Mouse (Mus musculus): ENCODE data around the gene Kalrn.

The Kalrn gene

GRCm38 (mm10) chr16:34430131-34430530, 143.2 kb downstream of the Kalrn start:
- no peak for DNase-seq (ENCODE audit: low spot score in 2 of 2)

DNA sequence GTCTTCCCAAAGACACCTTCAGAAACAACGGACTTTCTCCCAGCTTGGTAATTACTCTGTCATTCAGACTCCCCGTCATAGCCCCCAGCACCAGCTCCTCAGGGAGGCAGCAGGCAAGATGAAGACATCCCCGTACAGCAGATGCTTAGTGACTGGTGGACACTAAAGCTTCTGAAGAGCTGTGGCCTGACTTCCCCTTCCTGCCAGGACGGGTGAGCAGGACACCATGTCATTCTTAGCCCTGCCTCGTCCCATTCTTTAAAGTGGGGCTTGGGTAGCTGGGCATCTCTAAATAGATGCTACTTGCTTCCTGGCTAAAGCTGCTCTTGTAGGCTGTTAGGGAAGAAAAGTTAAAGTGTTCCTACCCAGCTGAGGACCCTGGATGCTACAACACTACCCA, 145.7 kb downstream of the Kalrn start:
- DNase-seq (ENCODE audit: low spot score in 2 of 2) = no peak

- no peak for DNase-seq (ENCODE audit: low spot score in 2 of 2)
These were observed 151.9 kb downstream of the Kalrn start for GRCm38 (mm10) chr16:34421473-34421872.

DNA sequence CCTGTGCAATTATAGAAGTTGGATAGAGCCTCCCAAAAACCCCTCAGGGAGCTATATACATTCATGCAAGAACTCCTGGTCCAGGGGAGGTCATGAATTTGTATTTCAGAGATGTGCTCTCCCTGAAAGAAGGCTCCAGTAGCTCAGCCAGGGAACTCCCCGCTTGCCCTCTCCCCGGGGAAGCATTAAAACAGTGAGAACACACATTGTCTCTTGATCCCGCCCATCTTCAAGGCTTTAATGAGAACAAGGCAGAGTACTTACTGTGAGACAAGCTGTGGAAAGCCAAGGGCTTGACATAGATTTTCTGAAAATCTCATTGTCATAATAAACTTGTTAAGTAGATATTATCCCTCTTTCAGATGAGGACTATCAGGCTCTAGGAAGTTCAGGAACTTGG, 155.4 kb downstream of the Kalrn start:
- no peak for DNase-seq (ENCODE audit: low spot score in 2 of 2)

DNA sequence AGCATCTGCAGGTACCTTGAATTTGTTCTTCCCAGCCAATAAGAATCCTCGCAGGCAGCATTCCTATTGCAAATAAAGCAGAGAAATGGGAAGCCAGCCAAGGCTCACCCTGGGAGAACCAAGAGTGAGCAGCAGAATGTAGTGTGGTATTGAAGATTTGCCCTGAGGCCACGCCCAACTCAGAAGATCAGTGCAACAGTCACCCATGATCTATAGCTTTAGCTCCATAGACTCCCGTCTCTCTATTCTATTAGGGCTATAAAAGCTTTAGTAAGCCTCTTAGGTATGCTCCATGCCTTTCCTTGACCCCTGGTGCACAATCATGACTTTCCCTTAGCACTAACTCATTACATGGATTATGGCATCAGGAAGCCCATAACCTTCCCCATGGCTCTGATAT, 155.9 kb downstream of the Kalrn start:
- no peak for DNase-seq (ENCODE audit: low spot score in 2 of 2)

DNA sequence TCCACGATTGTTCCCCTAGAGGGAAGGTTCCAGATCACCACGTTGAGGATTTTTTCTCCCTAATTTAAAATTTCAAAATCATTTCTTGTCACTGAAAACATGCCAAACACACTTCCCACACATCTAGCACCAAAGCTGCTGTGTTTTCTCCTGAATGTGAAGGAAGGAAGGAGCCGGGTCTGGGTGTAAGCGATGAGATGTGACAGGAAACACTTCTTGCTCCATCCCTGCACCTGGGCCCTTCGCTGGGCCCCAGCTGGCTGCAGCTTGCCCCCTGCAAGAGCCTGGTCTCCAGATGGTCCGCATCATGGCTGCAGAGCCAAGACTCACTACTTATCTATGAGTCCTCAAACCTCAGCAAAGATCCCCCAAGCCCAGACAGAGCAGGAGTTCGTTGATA, 158.8 kb downstream of the Kalrn start:
- DNase-seq (ENCODE audit: low spot score in 2 of 2) = peak in 1 of 2 experiments; percentile 59

DNA sequence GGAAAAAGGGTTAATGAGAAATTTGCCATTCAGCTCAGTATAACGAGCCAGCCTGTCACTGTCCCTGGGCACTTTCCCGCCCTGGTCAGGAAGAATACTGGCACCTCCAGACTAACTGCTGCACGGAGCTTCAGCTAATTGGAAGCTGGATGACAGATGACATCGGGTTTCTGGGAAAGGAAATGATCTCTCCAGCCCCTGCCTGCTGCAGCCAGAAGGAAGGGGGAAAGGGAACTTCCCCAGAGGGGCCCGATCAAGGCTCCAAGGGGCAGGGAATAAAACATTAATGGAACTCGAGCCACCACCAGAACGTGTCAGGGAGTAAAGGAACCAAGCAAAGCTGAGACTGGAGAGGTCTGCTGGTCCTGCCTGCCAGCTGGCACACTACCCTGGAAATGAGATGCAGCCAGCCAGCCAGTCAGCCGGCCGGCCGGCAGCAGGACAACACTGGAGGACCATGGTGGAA, 159.4 kb downstream of the Kalrn start:
- DNase-seq (ENCODE audit: low spot score in 2 of 2) = no peak

GRCm38 (mm10) chr16:34407036-34407435, 166.3 kb downstream of the Kalrn start:
- DNase-seq (ENCODE audit: low spot score in 2 of 2) = no peak

DNA sequence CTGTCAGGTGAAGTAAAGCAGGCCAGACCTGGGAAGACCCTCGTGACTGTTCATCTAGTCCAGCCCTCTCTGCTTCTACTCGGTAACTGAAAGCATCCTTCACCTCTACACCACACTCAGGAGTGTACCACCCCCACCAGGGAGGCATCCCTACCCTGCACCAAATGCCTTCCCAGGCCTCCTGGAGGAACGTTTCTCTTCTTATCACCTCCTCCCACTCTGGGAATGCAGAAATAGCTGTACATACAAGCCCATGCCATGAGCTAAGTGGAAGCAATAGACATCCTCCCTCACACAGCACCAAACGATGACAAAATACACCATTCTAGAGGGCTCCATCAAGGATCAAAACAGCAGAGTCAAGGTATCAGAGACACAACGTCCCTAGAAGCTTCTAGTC, 168.2 kb downstream of the Kalrn start:
- DNase-seq (ENCODE audit: low spot score in 2 of 2) = peak in 1 of 2 experiments; percentile 62

DNA sequence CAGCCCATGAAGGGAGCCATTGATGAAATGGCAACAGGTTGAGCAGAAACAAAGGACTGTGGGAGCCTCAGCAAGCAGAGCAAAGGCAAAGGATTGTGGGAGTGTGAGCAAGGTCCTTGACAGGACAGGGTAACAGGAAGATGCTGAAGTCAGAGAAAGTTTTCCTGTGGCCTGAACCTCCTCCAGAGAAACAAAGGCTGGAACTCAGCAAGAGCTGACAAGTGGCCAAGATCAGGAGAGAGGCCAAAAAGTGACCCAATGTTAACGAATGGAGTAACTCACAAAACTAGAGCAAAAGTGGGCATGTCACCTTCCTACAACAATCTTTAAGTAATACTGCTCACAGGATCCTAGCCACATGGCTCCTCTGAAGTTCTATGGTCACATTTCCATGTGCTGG, 172.1 kb downstream of the Kalrn start:
- no peak for DNase-seq (ENCODE audit: low spot score in 2 of 2)

- DNase-seq (ENCODE audit: low spot score in 2 of 2) = no peak
These were observed 173.1 kb downstream of the Kalrn start for GRCm38 (mm10) chr16:34400102-34400728.

GRCm38 (mm10) chr16:34395221-34395811, 178.0 kb downstream of the Kalrn start:
- DNase-seq (ENCODE audit: low spot score in 2 of 2) = peak; percentile 44 to 53

- DNase-seq (ENCODE audit: low spot score in 2 of 2) = no peak
These were observed 183.6 kb downstream of the Kalrn start for GRCm38 (mm10) chr16:34389520-34390271.

GRCm38 (mm10) chr16:34388871-34389270, 184.5 kb downstream of the Kalrn start:
- DNase-seq (ENCODE audit: low spot score in 2 of 2) = peak; percentile 61 to 83

- DNase-seq (ENCODE audit: low spot score in 2 of 2) = no peak
These were observed 188.3 kb downstream of the Kalrn start for GRCm38 (mm10) chr16:34385065-34385464.

DNA sequence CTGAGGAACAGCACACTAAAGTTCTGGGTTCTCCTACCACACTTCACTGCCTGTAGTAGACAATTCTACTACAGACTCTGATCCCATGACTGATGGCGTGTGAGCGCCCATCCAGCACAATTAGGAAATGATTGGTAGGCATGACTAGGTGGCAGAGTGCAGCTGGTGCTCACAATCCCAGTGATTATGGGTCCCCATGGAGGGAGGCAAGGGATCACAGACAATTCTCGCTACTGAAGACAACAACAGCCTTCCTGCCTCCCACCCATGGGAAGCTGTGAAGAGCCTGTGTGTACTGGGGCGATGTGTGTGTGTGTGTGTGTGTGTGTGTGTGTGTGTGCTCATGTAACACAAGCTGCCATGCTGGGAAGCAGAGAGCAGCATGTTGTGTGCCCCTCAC, 190.3 kb downstream of the Kalrn start:
- no peak for DNase-seq (ENCODE audit: low spot score in 2 of 2)

GRCm38 (mm10) chr16:34376166-34376857, 197.0 kb downstream of the Kalrn start:
- no peak for DNase-seq (ENCODE audit: low spot score in 2 of 2)

GRCm38 (mm10) chr16:34373519-34373918, 199.8 kb downstream of the Kalrn start:
- DNase-seq (ENCODE audit: low spot score in 2 of 2) = no peak

- peak in 1 of 2 experiments; percentile 57 for DNase-seq (ENCODE audit: low spot score in 2 of 2)
These were observed 201.1 kb downstream of the Kalrn start for GRCm38 (mm10) chr16:34372103-34372741.

DNA sequence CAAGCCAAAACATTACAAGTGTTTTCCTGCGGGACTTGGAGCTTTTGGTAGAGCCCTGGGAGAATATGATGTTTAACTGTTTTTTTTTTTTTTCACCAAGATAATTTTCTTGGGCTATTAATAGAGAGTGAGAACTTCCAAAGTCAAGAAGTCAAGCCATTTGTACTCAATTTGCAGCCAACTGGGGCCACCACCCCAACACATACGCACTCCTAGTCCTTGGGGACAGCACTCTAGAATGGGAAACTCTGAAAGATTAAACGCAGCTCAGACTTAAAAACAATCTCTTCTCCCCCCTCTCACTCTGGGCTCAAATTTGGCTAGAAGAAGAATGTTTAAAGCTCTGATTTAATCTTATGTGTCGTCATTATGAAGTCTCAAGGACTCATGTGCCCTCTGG, 214.1 kb downstream of the Kalrn start:
- DNase-seq (ENCODE audit: low spot score in 2 of 2) = no peak

DNA sequence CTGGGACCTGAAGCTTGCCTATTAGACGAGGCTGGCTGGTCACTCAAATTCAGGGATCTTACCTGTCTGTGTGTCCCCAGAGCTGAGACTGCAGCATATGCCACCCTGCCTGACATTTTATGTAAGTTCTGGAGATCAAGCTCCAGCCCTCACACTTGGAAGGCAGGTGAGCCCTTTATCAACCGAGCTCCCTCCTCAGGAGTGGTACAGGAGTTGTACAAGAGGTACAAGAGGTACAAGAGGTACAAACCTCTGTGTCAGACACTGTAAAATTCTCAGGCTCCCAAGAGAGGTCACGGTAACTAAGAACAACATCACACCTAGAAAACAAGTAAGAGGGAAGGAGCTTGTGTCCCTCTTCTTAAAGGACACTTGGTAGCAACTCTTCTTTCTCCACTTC, 217.8 kb downstream of the Kalrn start:
- no peak for DNase-seq (ENCODE audit: low spot score in 2 of 2)

GRCm38 (mm10) chr16:34354042-34354441, 219.3 kb downstream of the Kalrn start:
- no peak for DNase-seq (ENCODE audit: low spot score in 2 of 2)
